Mouse (Mus musculus) small intestine, adult 2 months (tissue): ENCODE measurements around the gene Olfr935.

ENCODE experiments used
- CTCF ChIP-seq: fragments of 200-500 bp; IDR thresholded peaks from 2 replicates; pipeline ENCODE4 v1.5.1; 2012; ENCODE audit warnings: low read depth, mild to moderate bottlenecking, control low read depth, inconsistent platforms, low read length, moderate library complexity, mixed read lengths; ENCODE audit not compliant: insufficient replicate concordance, insufficient read length; ENCODE audit errors: extremely low read depth
- POLR2A ChIP-seq: fragments of 200-500 bp; IDR thresholded peaks from 2 replicates; pipeline ENCODE4 v1.6.1; 2012; ENCODE audit warnings: low read depth, mild to moderate bottlenecking, control low read depth, inconsistent platforms, low read length, moderate library complexity

DNA sequence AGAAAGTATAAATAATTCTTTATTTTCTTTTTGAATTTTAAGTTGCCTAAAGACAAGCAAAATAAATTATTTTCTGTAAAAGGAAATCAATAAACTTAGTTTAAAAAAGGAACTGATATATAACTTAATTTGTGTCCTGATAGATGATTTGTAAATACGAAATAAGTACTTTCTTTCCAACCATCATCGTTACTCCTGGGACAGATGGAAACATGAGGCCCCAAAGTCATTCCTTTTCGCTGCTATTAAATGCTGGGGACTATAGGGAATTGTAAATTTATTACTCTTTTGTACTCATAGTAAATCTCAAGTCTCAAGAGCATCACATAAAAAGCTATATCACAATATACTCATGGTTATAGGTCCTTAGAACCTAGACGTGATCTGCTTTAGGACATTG is 27.5 kb downstream of the Olfr935 start, which contains the start of gene Olfr933:
- TF ChIP-seq POLR2A = no peak
- TF ChIP-seq CTCF = no peak
